Mouse (Mus musculus) bone marrow, adult 2 months (tissue): ENCODE data around the gene Tmbim1. TPM values are rescaled to one million over a fixed set of nuclear protein-coding genes. Genes with fewer than 3 reads are reported as not detected.
A peak's percentile ranks its signal among the peaks of the same experiment; 100 is the strongest.

Experiments used
- H3K27ac ChIP-seq: fragments of 200-500 bp; 2 replicates; pipeline ENCODE4 v1.5.1; 2012; ENCODE audit warnings: low read depth, mild to moderate bottlenecking, control low read depth, inconsistent platforms, low read length; ENCODE audit not compliant: control insufficient read depth, poor library complexity, insufficient read depth
- H3K4me1 ChIP-seq: fragments of 200-500 bp; 2 replicates; pipeline ENCODE4 v1.6.1; 2011; ENCODE audit warnings: low read length; ENCODE audit not compliant: control insufficient read depth, insufficient read depth
- H3K4me3 ChIP-seq: fragments of 200-500 bp; replicated peaks from 2 replicates; pipeline ENCODE3; 2011; ENCODE audit warnings: mild to moderate bottlenecking, low read depth, low read length, control low read depth; ENCODE audit not compliant: control insufficient read depth
- CTCF ChIP-seq: fragments of 200-500 bp; IDR thresholded peaks from 2 replicates; pipeline ENCODE4 v1.5.1; 2011; ENCODE audit warnings: low read length, control low read depth; ENCODE audit not compliant: control insufficient read depth, insufficient read depth
- POLR2A ChIP-seq: fragments of 200-500 bp; IDR thresholded peaks from 2 replicates; pipeline ENCODE4 v1.6.1; 2011; ENCODE audit warnings: low read depth, mild to moderate bottlenecking, control low read depth, low read length, borderline replicate concordance; ENCODE audit not compliant: control insufficient read depth
- WGBS: fragments of 180-500 bp; shearing (Covaris S2); methylation state at CpG from one replicate; pipeline ENCODE4 v1.1.7; 2018; 5-methylcytosine and 5-hydroxymethylcytosine counted together
- polyA plus RNA-seq: library from polyadenylated mRNA; stranded (reverse); fragments of >200 nt; gene quantifications from 2 replicates; pipeline ENCODE4 v1.2.4, GENCODE M21; 2011; ENCODE audit warnings: low replicate concordance; ENCODE audit not compliant: missing spikeins, insufficient read depth, insufficient read length

Gene Tmbim1
- polyA plus RNA-seq, 1 experiment, result 15.6 TPM

DNA sequence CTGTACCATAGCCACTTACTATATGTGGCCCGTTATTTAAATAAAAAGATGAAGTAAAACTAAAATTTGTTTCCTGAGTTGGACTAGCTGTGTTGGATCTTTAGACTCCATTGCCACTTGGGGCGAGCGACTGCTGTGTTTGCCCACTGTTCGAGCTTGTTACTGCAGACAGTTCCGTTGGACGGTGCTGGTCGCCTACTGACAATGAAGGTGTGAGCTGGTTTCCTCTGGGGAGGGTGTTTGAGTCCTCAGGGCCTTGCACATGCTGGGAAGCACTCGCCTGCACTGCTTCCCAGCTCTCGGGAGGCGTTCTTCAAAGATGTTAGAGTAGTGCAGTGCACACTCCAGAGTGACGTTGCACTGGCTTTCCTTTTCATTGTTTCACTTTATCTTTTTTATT, 65.8 kb downstream of the Tmbim1 start:
- H3K27ac ChIP-seq, result peak overlapping the region; percentile 56
- WGBS, result 4% methylated on average over 11 of the region's 11 CpGs
- TF ChIP-seq POLR2A (no peak), CTCF (no peak)
- H3K4me1 ChIP-seq, result peaks cover 2% of the 10 kb centered on the region
- peak overlapping the region; percentile 63 for H3K4me3 ChIP-seq

DNA sequence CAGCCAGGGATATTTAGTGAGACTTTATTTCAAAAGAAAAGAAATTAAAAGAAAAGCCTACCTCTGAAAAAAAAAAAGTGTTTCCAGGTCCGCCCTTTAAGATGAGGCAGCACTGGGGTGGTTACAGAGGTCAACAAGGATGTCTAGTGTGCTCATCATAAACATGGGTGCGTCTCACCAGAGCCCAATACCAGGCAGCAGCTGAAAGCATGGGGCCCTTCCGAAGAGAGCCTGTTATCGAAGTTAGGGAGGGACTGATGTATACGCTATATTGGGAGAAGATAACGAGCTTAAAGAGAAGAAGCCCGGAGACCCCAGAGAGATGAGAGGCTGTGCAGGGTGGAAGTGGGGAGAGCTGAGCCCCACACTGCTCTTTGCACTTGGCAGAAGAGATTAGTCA, 66.3 kb downstream of the Tmbim1 start:
- H3K4me3 ChIP-seq, result peak overlapping the region; percentile 61
- no peak for TF ChIP-seq CTCF
- no peak for TF ChIP-seq POLR2A
- 6% methylated on average over 7 of the region's 7 CpGs for WGBS
- peak overlapping the region; percentile 56; the same call in 1 of the 2 replicates for H3K27ac ChIP-seq
- peaks cover 2% of the 10 kb centered on the region for H3K4me1 ChIP-seq

Other genes with a start within 250 kb of the Tmbim1 start
- gene Tns1, start 181.2 kb downstream of the Tmbim1 start, polyA plus RNA-seq, result 26.4 and 26.5 TPM in 2 replicates
- 1.1 and 2.6 TPM in 2 replicates for gene Rufy4, start 180.1 kb downstream of the Tmbim1 start, polyA plus RNA-seq
- gene Cxcr2, start 151.6 kb downstream of the Tmbim1 start, polyA plus RNA-seq, result 5.0 and 26.1 TPM in 2 replicates
- gene Cxcr1, start 111.0 kb downstream of the Tmbim1 start, polyA plus RNA-seq, result 2.7 TPM in 1 of 2 replicates, not detected in the other
- gene Arpc2, start 69.5 kb downstream of the Tmbim1 start, polyA plus RNA-seq, result 95.9 and 150 TPM in 2 replicates
- gene Gpbar1, start 27.1 kb downstream of the Tmbim1 start, polyA plus RNA-seq, result not detected in 2 replicates
- gene Aamp, start 20.9 kb downstream of the Tmbim1 start, polyA plus RNA-seq, result 56.2 and 76.6 TPM in 2 replicates
- gene Pnkd, start 20.7 kb downstream of the Tmbim1 start, polyA plus RNA-seq, result 7.3 and 28.8 TPM in 2 replicates
- not detected in 2 replicates for gene Catip, start 56.5 kb upstream of the Tmbim1 start, polyA plus RNA-seq
- gene Slc11a1, start 69.6 kb upstream of the Tmbim1 start, polyA plus RNA-seq, result 10.8 and 16.9 TPM in 2 replicates
- 40.0 and 65.3 TPM in 2 replicates for gene Ctdsp1, start 85.9 kb upstream of the Tmbim1 start, polyA plus RNA-seq
- gene Vil1, start 103.8 kb upstream of the Tmbim1 start, polyA plus RNA-seq, result not detected in 2 replicates
- gene Cnot9, start 200.4 kb upstream of the Tmbim1 start, polyA plus RNA-seq, result 27.4 and 27.5 TPM in 2 replicates
- not detected in 2 replicates for gene Plcd4, start 237.3 kb upstream of the Tmbim1 start, polyA plus RNA-seq
- 8.7 and 10.1 TPM in 2 replicates for gene Usp37, start 238.7 kb upstream of the Tmbim1 start, polyA plus RNA-seq